Mouse (Mus musculus): Measurements from ENCODE around the gene Ms4a6d. TPM values are rescaled to one million over a fixed set of nuclear protein-coding genes. Genes with fewer than 3 reads are reported as not detected.

The Ms4a6d gene
- 0.56 and 2.3 TPM in 2 replicates for polyA plus RNA-seq (2012; rRNA removed; ENCODE audit: low replicate concordance)

DNA sequence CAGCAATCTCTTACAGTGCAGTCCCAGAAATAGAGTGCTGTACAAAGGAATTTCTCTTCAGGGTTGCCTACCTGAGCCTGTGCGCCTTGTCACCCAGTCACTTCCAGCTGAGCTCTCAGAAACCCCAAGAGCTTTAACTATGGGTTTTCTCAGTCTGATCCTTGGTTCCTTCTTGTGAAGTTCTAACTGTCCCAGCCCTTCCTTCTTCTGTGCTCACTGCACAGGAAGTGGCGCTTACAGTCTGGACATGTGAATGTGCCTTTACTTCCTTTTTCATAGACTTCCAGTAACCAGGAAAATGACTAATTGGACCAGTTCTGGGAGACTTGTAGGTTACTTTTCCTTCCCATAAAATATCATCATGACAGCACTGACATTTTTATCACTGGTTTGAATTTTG, at the start of gene Ms4a6d:
TSS of gene Ms4a6d (minus strand) at position 247 of the 400 bp plus-strand sequence.

DNA sequence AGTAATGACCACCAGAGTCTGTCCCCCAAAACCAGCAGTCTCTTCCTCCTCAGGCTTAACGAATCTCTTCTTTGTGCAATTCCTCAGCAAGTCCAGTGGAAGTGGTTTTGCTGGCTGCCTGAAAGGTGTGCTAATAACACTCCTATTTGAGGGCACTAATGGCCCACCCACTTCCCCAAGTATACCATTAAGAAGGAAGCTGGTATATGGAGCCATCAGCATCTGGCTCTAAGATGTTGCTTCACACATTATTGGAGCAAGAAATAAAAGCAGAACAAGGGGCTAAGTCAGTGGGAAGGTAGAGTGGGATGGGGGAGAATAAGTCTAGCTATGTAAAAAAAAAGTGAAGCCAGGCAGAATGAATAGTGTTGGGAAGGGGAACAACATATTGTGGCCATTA, 36.1 kb upstream of the Ms4a6d start, which contains the start of gene Ms4a3:
TSS of gene Ms4a3 (minus strand) at position 120 of the 400 bp plus-strand sequence.

DNA sequence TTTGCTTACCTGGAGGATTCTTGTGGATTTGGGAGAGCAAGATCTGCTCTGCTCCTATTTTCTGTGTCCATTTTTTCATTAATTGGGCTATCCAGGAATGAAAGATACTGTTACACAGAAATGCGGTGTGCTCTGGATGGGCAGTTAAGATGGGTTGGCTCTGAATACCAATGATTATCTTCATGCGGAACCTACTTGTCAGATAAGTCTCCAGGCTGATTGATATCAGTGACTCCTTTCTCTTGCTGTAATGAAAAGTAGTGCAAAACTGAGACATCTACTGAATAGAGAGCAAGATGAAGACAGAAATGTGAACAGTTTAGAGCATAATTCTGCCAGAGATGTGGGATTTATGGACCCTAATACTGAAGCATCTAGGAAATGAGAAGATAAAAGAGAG, 18.9 kb upstream of the Ms4a6d start, which contains the start of gene Ms4a2:
TSS of gene Ms4a2 (minus strand) at position 169 of the 400 bp plus-strand sequence.

Other genes starting within 250 kb of the Ms4a6d start
- gene Ms4a4a, start 229.3 kb downstream of the Ms4a6d start, polyA plus RNA-seq (2012; rRNA removed; ENCODE audit: low replicate concordance), result 0.51 TPM in 1 of 2 replicates, not detected in the other
- 0.05 TPM in 1 of 2 replicates, not detected in the other for gene Ms4a4c, start 200.1 kb downstream of the Ms4a6d start, polyA plus RNA-seq (2012; rRNA removed; ENCODE audit: low replicate concordance)
- 0.87 and 1.2 TPM in 2 replicates for gene Ms4a4b, start 161.3 kb downstream of the Ms4a6d start, polyA plus RNA-seq (2012; rRNA removed; ENCODE audit: low replicate concordance)
- gene Ms4a6c, start 135.5 kb downstream of the Ms4a6d start, polyA plus RNA-seq (2012; rRNA removed; ENCODE audit: low replicate concordance), result 0.33 and 0.56 TPM in 2 replicates
- gene Gm8369, start 118.9 kb downstream of the Ms4a6d start, polyA plus RNA-seq (2012; rRNA removed; ENCODE audit: low replicate concordance), result 0.21 TPM in 1 of 2 replicates, not detected in the other
- 0.58 and 1.4 TPM in 2 replicates for gene Ms4a6b, start 88.3 kb downstream of the Ms4a6d start, polyA plus RNA-seq (2012; rRNA removed; ENCODE audit: low replicate concordance)
- gene Ms4a4d, start 68.0 kb downstream of the Ms4a6d start, polyA plus RNA-seq (2012; rRNA removed; ENCODE audit: low replicate concordance), result 5.7 and 15.9 TPM in 2 replicates
- not detected in 2 replicates for gene Ms4a2, start 18.9 kb upstream of the Ms4a6d start, polyA plus RNA-seq (2012; rRNA removed; ENCODE audit: low replicate concordance)
- gene Ms4a3, start 36.0 kb upstream of the Ms4a6d start, polyA plus RNA-seq (2012; rRNA removed; ENCODE audit: low replicate concordance), result not detected in 2 replicates
- gene Oosp2, start 55.7 kb upstream of the Ms4a6d start, polyA plus RNA-seq (2012; rRNA removed; ENCODE audit: low replicate concordance), result not detected in 2 replicates
- not detected in 2 replicates for gene Oosp1, start 86.3 kb upstream of the Ms4a6d start, polyA plus RNA-seq (2012; rRNA removed; ENCODE audit: low replicate concordance)
- not detected in 2 replicates for gene Oosp3, start 92.2 kb upstream of the Ms4a6d start, polyA plus RNA-seq (2012; rRNA removed; ENCODE audit: low replicate concordance)
- gene Gif, start 142.7 kb upstream of the Ms4a6d start, polyA plus RNA-seq (2012; rRNA removed; ENCODE audit: low replicate concordance), result 0.24 and 1.8 TPM in 2 replicates
- gene Mrpl16, start 165.5 kb upstream of the Ms4a6d start, polyA plus RNA-seq (2012; rRNA removed; ENCODE audit: low replicate concordance), result 2.8 and 6.6 TPM in 2 replicates
- 18.8 and 23.7 TPM in 2 replicates for gene Stx3, start 214.6 kb upstream of the Ms4a6d start, polyA plus RNA-seq (2012; rRNA removed; ENCODE audit: low replicate concordance)
- not detected in 2 replicates for gene Olfr1417, start 234.4 kb upstream of the Ms4a6d start, polyA plus RNA-seq (2012; rRNA removed; ENCODE audit: low replicate concordance)